Mouse (Mus musculus) liver, embryonic 15.5 days (tissue): ENCODE results near the gene Ctps. TPM values are rescaled to one million over a fixed set of nuclear protein-coding genes. Genes with fewer than 3 reads are reported as not detected.

Experiments
- ATAC-seq: fragments of 200-750 bp; cut with Nextera tagmentation; 2 replicates; pipeline ENCODE4 v1.8.0; 2017; ENCODE audit warnings: moderate number of reproducible peaks, mild to moderate bottlenecking, moderate library complexity; ENCODE audit not compliant: insufficient read depth
- H3K27ac ChIP-seq: fragments of 300-500 bp; sonication (generic); replicated peaks from 2 replicates; pipeline ENCODE4 v1.5.1; 2015; ENCODE audit warnings: mild to moderate bottlenecking, inconsistent platforms
- H3K27me3 ChIP-seq: fragments of 300-500 bp; sonication (generic); 2 replicates; pipeline ENCODE4 v1.6.1; 2015; ENCODE audit warnings: mild to moderate bottlenecking, inconsistent platforms
- H3K36me3 ChIP-seq: fragments of 300-500 bp; sonication (generic); replicated peaks from 2 replicates; pipeline ENCODE4 v1.6.1; 2015; ENCODE audit warnings: moderate library complexity, mild to moderate bottlenecking, inconsistent platforms
- H3K4me1 ChIP-seq: fragments of 300-500 bp; sonication (generic); replicated peaks from 2 replicates; pipeline ENCODE4 v1.6.1; 2015; ENCODE audit warnings: inconsistent platforms
- H3K4me2 ChIP-seq: fragments of 300-500 bp; sonication (generic); 2 replicates; pipeline ENCODE4 v1.6.1; 2015; ENCODE audit warnings: moderate library complexity, mild to moderate bottlenecking, inconsistent platforms
- H3K4me3 ChIP-seq: fragments of 300-500 bp; sonication (generic); replicated peaks from 2 replicates; pipeline ENCODE4 v1.5.1; 2015; ENCODE audit warnings: mild to moderate bottlenecking, inconsistent platforms
- H3K9ac ChIP-seq: fragments of 300-500 bp; sonication (generic); 2 replicates; pipeline ENCODE4 v1.6.1; 2015; ENCODE audit warnings: moderate library complexity, mild to moderate bottlenecking, inconsistent platforms
- H3K9me3 ChIP-seq: fragments of 300-500 bp; sonication (generic); replicated peaks from 2 replicates; pipeline ENCODE4 v1.6.1; 2016; ENCODE audit warnings: inconsistent platforms
- WGBS: fragments of 180-500 bp; shearing (Covaris S2); methylation state at CpG from one replicate; pipeline ENCODE4 v1.1.7; 2015; ENCODE audit warnings: mixed read lengths; ENCODE audit not compliant: insufficient replicate concordance; 5-methylcytosine and 5-hydroxymethylcytosine counted together
- polyA plus RNA-seq: library from polyadenylated mRNA; unstranded; fragments of >200 nt; fragmentation: Nextera tagmentation; extraction: Ambion mirVana; gene quantifications from 2 replicates; pipeline ENCODE4 v1.2.1, GENCODE M21; 2015

The Ctps gene
- polyA plus RNA-seq: 27.7 and 29.1 TPM in 2 replicates

GRCm38 (mm10) chr4:120569486-120570437 lies at the start of gene Ctps:
Gene Ctps (minus strand): TSS chr4:120570276.
- peak within 1 kb of the TSS; percentile 100 for H3K4me2 ChIP-seq
- H3K36me3 ChIP-seq: peaks cover 8% of the 10 kb centered on the region
- H3K4me3 ChIP-seq: peak within 1 kb of the TSS; percentile 88
- no peaks in the 10 kb centered on the region for H3K27me3 ChIP-seq
- peak within 1 kb of the TSS; percentile 86 for H3K9ac ChIP-seq
- no peaks in the 10 kb centered on the region for H3K9me3 ChIP-seq
- under 1% methylated on average over 85 of the region's 97 CpGs for WGBS
- H3K27ac ChIP-seq: peak within 1 kb of the TSS; percentile 82
- H3K4me1 ChIP-seq: peaks cover 40% of the 10 kb centered on the region
- peak; percentile 96 for ATAC-seq

GRCm38 (mm10) chr4:120616199-120617025 lies 46.3 kb upstream of the Ctps start:
- no peaks in the 10 kb centered on the region for H3K27me3 ChIP-seq
- H3K9ac ChIP-seq: no peak overlapping the region
- no peaks in the 10 kb centered on the region for H3K36me3 ChIP-seq
- no peak for ATAC-seq
- no peak overlapping the region for H3K27ac ChIP-seq
- no peaks in the 10 kb centered on the region for H3K9me3 ChIP-seq
- 72% methylated on average over 13 of the region's 13 CpGs for WGBS
- H3K4me3 ChIP-seq: no peak overlapping the region
- no peak overlapping the region for H3K4me2 ChIP-seq
- peaks cover 62% of the 10 kb centered on the region for H3K4me1 ChIP-seq

GRCm38 (mm10) chr4:120615528-120616081 lies 45.5 kb upstream of the Ctps start:
- Histone ChIP-seq H3K9ac (no peak overlapping the region), H3K27me3 (no peaks in the 10 kb centered on the region), H3K36me3 (no peaks in the 10 kb centered on the region), H3K4me2 (no peak overlapping the region), H3K27ac (no peak overlapping the region), H3K4me3 (no peak overlapping the region), H3K4me1 (peaks cover 62% of the 10 kb centered on the region), H3K9me3 (no peaks in the 10 kb centered on the region)
- WGBS: 63% methylated on average over 10 of the region's 10 CpGs
- no peak for ATAC-seq

GRCm38 (mm10) chr4:120614644-120615043 lies 44.6 kb upstream of the Ctps start:
- Histone ChIP-seq H3K4me3 (no peak overlapping the region), H3K9ac (no peak overlapping the region), H3K9me3 (no peaks in the 10 kb centered on the region), H3K4me2 (no peak overlapping the region), H3K27ac (peak overlapping the region; percentile 56; the same call in 1 of the 2 replicates), H3K36me3 (no peaks in the 10 kb centered on the region), H3K4me1 (peaks cover 54% of the 10 kb centered on the region), H3K27me3 (no peaks in the 10 kb centered on the region)
- 61% methylated on average over 9 of the region's 9 CpGs for WGBS
- no peak for ATAC-seq

GRCm38 (mm10) chr4:120613691-120614329 lies 43.7 kb upstream of the Ctps start:
- Histone ChIP-seq H3K9ac (no peak overlapping the region), H3K4me3 (no peak overlapping the region), H3K27me3 (no peaks in the 10 kb centered on the region), H3K4me1 (peaks cover 48% of the 10 kb centered on the region), H3K9me3 (no peaks in the 10 kb centered on the region), H3K36me3 (no peaks in the 10 kb centered on the region), H3K27ac (peak overlapping the region; percentile 56), H3K4me2 (no peak overlapping the region)
- WGBS: 46% methylated on average over 8 of the region's 8 CpGs
- ATAC-seq: peak; percentile 58

- Histone ChIP-seq H3K9ac (no peak overlapping the region), H3K4me2 (no peak overlapping the region), H3K27ac (peak overlapping the region; percentile 31), H3K27me3 (no peaks in the 10 kb centered on the region), H3K4me1 (peaks cover 44% of the 10 kb centered on the region), H3K9me3 (no peaks in the 10 kb centered on the region), H3K4me3 (no peak overlapping the region), H3K36me3 (no peaks in the 10 kb centered on the region)
- 25% methylated on average over 9 of the region's 9 CpGs for WGBS
- peak; percentile 32; the same call in 1 of the 2 replicates for ATAC-seq
These were observed 42.4 kb upstream of the Ctps start for GRCm38 (mm10) chr4:120612304-120613080.

- 89% methylated on average over 3 of the region's 3 CpGs for WGBS
- Histone ChIP-seq H3K27ac (no peak overlapping the region), H3K9ac (no peak overlapping the region), H3K9me3 (no peaks in the 10 kb centered on the region), H3K4me2 (no peak overlapping the region), H3K36me3 (no peaks in the 10 kb centered on the region), H3K27me3 (no peaks in the 10 kb centered on the region), H3K4me1 (peaks cover 36% of the 10 kb centered on the region), H3K4me3 (no peak overlapping the region)
- ATAC-seq: no peak
These were observed 40.9 kb upstream of the Ctps start for GRCm38 (mm10) chr4:120611005-120611404.

- Histone ChIP-seq H3K4me2 (no peak overlapping the region), H3K4me1 (peaks cover 3% of the 10 kb centered on the region), H3K27me3 (no peaks in the 10 kb centered on the region), H3K36me3 (no peaks in the 10 kb centered on the region), H3K4me3 (no peak overlapping the region), H3K27ac (no peak overlapping the region), H3K9ac (no peak overlapping the region), H3K9me3 (no peaks in the 10 kb centered on the region)
- WGBS: 57% methylated on average over 3 of the region's 3 CpGs
- no peak for ATAC-seq
These were observed 36.9 kb upstream of the Ctps start for GRCm38 (mm10) chr4:120606941-120607340.

- no peak for ATAC-seq
- no peak overlapping the region for H3K4me2 ChIP-seq
- no peaks in the 10 kb centered on the region for H3K27me3 ChIP-seq
- no peaks in the 10 kb centered on the region for H3K9me3 ChIP-seq
- no peaks in the 10 kb centered on the region for H3K36me3 ChIP-seq
- no peak overlapping the region for H3K27ac ChIP-seq
- H3K4me3 ChIP-seq: no peak overlapping the region
- WGBS: 63% methylated on average over 3 of the region's 3 CpGs
- no peak overlapping the region for H3K9ac ChIP-seq
- peaks cover 10% of the 10 kb centered on the region for H3K4me1 ChIP-seq
These were observed 32.6 kb upstream of the Ctps start for GRCm38 (mm10) chr4:120602669-120603068.

- Histone ChIP-seq H3K9ac (no peak overlapping the region), H3K36me3 (no peaks in the 10 kb centered on the region), H3K27ac (no peak overlapping the region), H3K4me2 (no peak overlapping the region), H3K4me1 (peaks cover 11% of the 10 kb centered on the region), H3K27me3 (no peaks in the 10 kb centered on the region), H3K4me3 (no peak overlapping the region), H3K9me3 (no peaks in the 10 kb centered on the region)
- no peak for ATAC-seq
- WGBS: 75% methylated on average over 1 of the region's 1 CpGs
These were observed 31.7 kb upstream of the Ctps start for GRCm38 (mm10) chr4:120601774-120602173.
